Mouse (Mus musculus) CH12.LX (cell line): Measurements from ENCODE around the gene Krt28. TPM values are rescaled to one million over a fixed set of nuclear protein-coding genes. Genes with fewer than 3 reads are reported as not detected.
A peak's percentile ranks its signal among the peaks of the same experiment; 100 is the strongest.

Source experiments
- DNase-seq: peaks from one replicate; pipeline ENCODE4 v3.0.0-alpha.2; 2013; ENCODE audit errors: extremely low read depth
- H3K27ac ChIP-seq: 2 replicates; pipeline ENCODE4 v1.5.1; 2012; ENCODE audit warnings: low read depth, mild to moderate bottlenecking, control low read depth, moderate library complexity; ENCODE audit not compliant: insufficient read depth
- H3K27me3 ChIP-seq: replicated peaks from 2 replicates; pipeline ENCODE3; 2012; ENCODE audit warnings: inconsistent platforms
- H3K36me3 ChIP-seq, 2 experiments: replicated peaks in 1 of 2; 2 replicates each; pipeline versions ENCODE3 to v1.6.1; 2012; ENCODE audit warnings: inconsistent platforms in 1 of 2, low read length in 1 of 2, mild to moderate bottlenecking in 1 of 2, mixed read lengths in 1 of 2, moderate library complexity in 1 of 2; ENCODE audit not compliant: control insufficient read depth in 1 of 2, insufficient read depth in 1 of 2
- H3K4me1 ChIP-seq, 2 experiments: 2 replicates each; pipeline ENCODE4 v1.6.1; 2012; ENCODE audit warnings: inconsistent platforms in 1 of 2, moderate library complexity in 1 of 2; ENCODE audit not compliant: insufficient read depth in 2 of 2, control insufficient read depth in 1 of 2
- H3K4me2 ChIP-seq: 2 replicates; pipeline ENCODE4 v1.6.1; 2012; ENCODE audit warnings: low read depth, mild to moderate bottlenecking, control low read depth; ENCODE audit not compliant: poor library complexity, insufficient read depth, severe bottlenecking
- H3K4me3 ChIP-seq, 3 experiments: fragments of 150-350 bp in 1 of 3; sonication (generic) in 1 of 3; replicated peaks in 1 of 3; 2 replicates each; pipeline versions ENCODE3 to v1.5.1; 2011 to 2012; ENCODE audit warnings: low read depth in 2 of 3, low read length in 2 of 3, mild to moderate bottlenecking in 2 of 3, moderate library complexity in 2 of 3, control low read depth in 1 of 3, improper control_type of control experiment in 1 of 3, inconsistent platforms in 1 of 3, mixed read lengths in 1 of 3; ENCODE audit not compliant: poor library complexity in 1 of 3
- H3K79me2 ChIP-seq: replicated peaks from 2 replicates; pipeline ENCODE4 v1.6.1; 2012; ENCODE audit warnings: mild to moderate bottlenecking, moderate library complexity; ENCODE audit not compliant: control insufficient read depth, poor library complexity, insufficient read depth, severe bottlenecking; ENCODE audit errors: extremely low read depth
- H3K9ac ChIP-seq: 2 replicates; pipeline ENCODE4 v1.6.1; 2012; ENCODE audit warnings: low read depth, mild to moderate bottlenecking, control low read depth, moderate library complexity; ENCODE audit not compliant: insufficient read depth
- H3K9me3 ChIP-seq: replicated peaks from 2 replicates; pipeline ENCODE3; 2012; ENCODE audit warnings: low read length, inconsistent platforms, mixed read lengths
- BHLHE40 ChIP-seq: IDR thresholded peaks from 2 replicates; pipeline ENCODE4 v1.6.1; 2011; ENCODE audit warnings: mild to moderate bottlenecking, low read depth, low read length, improper control_type of control experiment
- CHD1 ChIP-seq: IDR thresholded peaks from 2 replicates; pipeline ENCODE4 v1.6.1; 2012; ENCODE audit warnings: low read depth, low read length, improper control_type of control experiment, inconsistent platforms
- CTCF ChIP-seq, 2 experiments: IDR thresholded peaks in 1 of 2; conservative IDR thresholded peaks in 1 of 2; 2 replicates each; pipeline ENCODE4 v1.5.1; 2011 to 2012; ENCODE audit warnings: low read depth in 2 of 2, low read length in 2 of 2, improper control_type of control experiment in 1 of 2, inconsistent platforms in 1 of 2, mild to moderate bottlenecking in 1 of 2, moderate library complexity in 1 of 2
- E2F4 ChIP-seq: IDR thresholded peaks from 2 replicates; pipeline ENCODE4 v1.6.1; 2011; ENCODE audit warnings: low read depth, low read length, improper control_type of control experiment; ENCODE audit not compliant: insufficient replicate concordance
- ELF1 ChIP-seq: IDR thresholded peaks from 2 replicates; pipeline ENCODE4 v1.6.1; 2014; ENCODE audit warnings: low read depth, mild to moderate bottlenecking, inconsistent platforms, low read length, improper control_type of control experiment
- ETS1 ChIP-seq: conservative IDR thresholded peaks from 2 replicates; pipeline ENCODE4 v1.6.1; 2012; ENCODE audit warnings: low read depth, mild to moderate bottlenecking, inconsistent platforms, low read length, improper control_type of control experiment, moderate library complexity
- GABPA ChIP-seq: IDR thresholded peaks from 2 replicates; pipeline ENCODE4 v1.6.1; 2012; ENCODE audit warnings: low read depth, low read length, improper control_type of control experiment, inconsistent platforms; ENCODE audit not compliant: insufficient replicate concordance
- HCFC1 ChIP-seq: IDR thresholded peaks from 2 replicates; pipeline ENCODE4 v1.6.1; 2012; ENCODE audit warnings: low read depth, mild to moderate bottlenecking, inconsistent platforms, low read length, improper control_type of control experiment
- IRF4 ChIP-seq: IDR thresholded peaks from 2 replicates; pipeline ENCODE4 v1.6.1; 2014; ENCODE audit warnings: low read depth, mild to moderate bottlenecking, inconsistent platforms, low read length, improper control_type of control experiment
- JUN ChIP-seq: IDR thresholded peaks from 2 replicates; pipeline ENCODE4 v1.6.1; 2011; ENCODE audit warnings: low read depth, mild to moderate bottlenecking, low read length, improper control_type of control experiment, moderate library complexity; ENCODE audit not compliant: insufficient read depth
- MAFK ChIP-seq: IDR thresholded peaks from 2 replicates; pipeline ENCODE4 v1.6.1; 2011; ENCODE audit warnings: low read length, improper control_type of control experiment; ENCODE audit not compliant: insufficient replicate concordance
- MAX ChIP-seq: IDR thresholded peaks from 2 replicates; pipeline ENCODE4 v1.6.1; 2011; ENCODE audit warnings: low read length, improper control_type of control experiment
- MEF2A ChIP-seq: IDR thresholded peaks from 2 replicates; pipeline ENCODE4 v1.6.1; 2014; ENCODE audit warnings: low read depth, mild to moderate bottlenecking, inconsistent platforms, low read length, improper control_type of control experiment, borderline replicate concordance
- MYC ChIP-seq: IDR thresholded peaks from 2 replicates; pipeline ENCODE4 v1.6.1; 2011; ENCODE audit warnings: low read depth, mild to moderate bottlenecking, improper control_type of control experiment, low read length
- NELFE ChIP-seq: IDR thresholded peaks from 2 replicates; pipeline ENCODE4 v1.6.1; 2011; ENCODE audit warnings: low read depth, low read length, improper control_type of control experiment
- NRF1 ChIP-seq: IDR thresholded peaks from 2 replicates; pipeline ENCODE4 v1.6.1; 2014; ENCODE audit warnings: low read depth, mild to moderate bottlenecking, inconsistent platforms, low read length, improper control_type of control experiment, moderate library complexity
- PAX5 ChIP-seq: IDR thresholded peaks from 2 replicates; pipeline ENCODE4 v1.6.1; 2012; ENCODE audit warnings: low read length, inconsistent platforms, mixed read lengths
- POLR2A ChIP-seq: IDR thresholded peaks from 2 replicates; pipeline ENCODE4 v1.6.1; 2011; ENCODE audit warnings: low read depth, mild to moderate bottlenecking, improper control_type of control experiment, low read length
- RCOR1 ChIP-seq: conservative IDR thresholded peaks from 2 replicates; pipeline ENCODE4 v1.6.1; 2012; ENCODE audit warnings: low read depth, mild to moderate bottlenecking, inconsistent platforms, low read length, improper control_type of control experiment
- SIN3A ChIP-seq: IDR thresholded peaks from 2 replicates; pipeline ENCODE4 v1.6.1; 2012; ENCODE audit warnings: low read length, improper control_type of control experiment, inconsistent platforms
- SMC3 ChIP-seq: IDR thresholded peaks from 2 replicates; pipeline ENCODE4 v1.6.1; 2011; ENCODE audit warnings: low read depth, low read length, improper control_type of control experiment
- TBP ChIP-seq: conservative IDR thresholded peaks from 2 replicates; pipeline ENCODE4 v1.6.1; 2011; ENCODE audit warnings: low read depth, low read length, improper control_type of control experiment
- TCF12 ChIP-seq: IDR thresholded peaks from 2 replicates; pipeline ENCODE4 v1.6.1; 2014; ENCODE audit warnings: low read depth, mild to moderate bottlenecking, inconsistent platforms, low read length, improper control_type of control experiment
- USF2 ChIP-seq: conservative IDR thresholded peaks from 2 replicates; pipeline ENCODE4 v1.6.1; 2011; ENCODE audit warnings: low read depth, low read length, improper control_type of control experiment
- ZC3H11A ChIP-seq: IDR thresholded peaks from 2 replicates; pipeline ENCODE4 v1.6.1; 2012; ENCODE audit warnings: low read depth, mild to moderate bottlenecking, inconsistent platforms, low read length, improper control_type of control experiment
- ZKSCAN1 ChIP-seq: IDR thresholded peaks from 2 replicates; pipeline ENCODE4 v1.6.1; 2012; ENCODE audit warnings: low read depth, inconsistent platforms, low read length, improper control_type of control experiment, borderline replicate concordance
- ZNF384 ChIP-seq: IDR thresholded peaks from 2 replicates; pipeline ENCODE4 v1.6.1; 2012; ENCODE audit warnings: low read depth, low read length, improper control_type of control experiment, inconsistent platforms
- dilution Hi-C: fragments of 300-500 bp; cut with MboI; formaldehyde crosslinking; loops from 2 replicates; pipeline ENCODE4 v1.14.3; 2020; ENCODE audit warnings: low sequenced_read_pairs; ENCODE audit not compliant: extremely low pct_unique_long_range_greater_than_20kb, extremely low pct_ligation_motif_present
- in situ Hi-C: fragments of 300-500 bp; cut with MboI; formaldehyde crosslinking; loops from 3 replicates; pipeline ENCODE4 v1.14.3; 2019; ENCODE audit warnings: low sequenced_read_pairs, low pct_ligation_motif_present, low pct_unique_long_range_greater_than_20kb, mixed read lengths
- polyA plus RNA-seq: library from polyadenylated mRNA; unstranded; fragments of >175 nt; gene quantifications from 2 replicates; pipeline ENCODE4 v1.2.1, GENCODE M21; 2012; ENCODE audit warnings: low read depth; ENCODE audit not compliant: insufficient read length
- total RNA-seq, 2 experiments: library from RNA; depleted of rRNA; stranded (reverse); fragments of 300-350 nt in 1 of 2; fragments of >200 nt in 1 of 2; gene quantifications; 2 replicates each; pipeline ENCODE4 v1.2.3; 2012 to 2014

Gene Krt28
- total and polyA plus RNA-seq, 3 experiments = 0.13 to 0.14 TPM; not detected in 1

DNA sequence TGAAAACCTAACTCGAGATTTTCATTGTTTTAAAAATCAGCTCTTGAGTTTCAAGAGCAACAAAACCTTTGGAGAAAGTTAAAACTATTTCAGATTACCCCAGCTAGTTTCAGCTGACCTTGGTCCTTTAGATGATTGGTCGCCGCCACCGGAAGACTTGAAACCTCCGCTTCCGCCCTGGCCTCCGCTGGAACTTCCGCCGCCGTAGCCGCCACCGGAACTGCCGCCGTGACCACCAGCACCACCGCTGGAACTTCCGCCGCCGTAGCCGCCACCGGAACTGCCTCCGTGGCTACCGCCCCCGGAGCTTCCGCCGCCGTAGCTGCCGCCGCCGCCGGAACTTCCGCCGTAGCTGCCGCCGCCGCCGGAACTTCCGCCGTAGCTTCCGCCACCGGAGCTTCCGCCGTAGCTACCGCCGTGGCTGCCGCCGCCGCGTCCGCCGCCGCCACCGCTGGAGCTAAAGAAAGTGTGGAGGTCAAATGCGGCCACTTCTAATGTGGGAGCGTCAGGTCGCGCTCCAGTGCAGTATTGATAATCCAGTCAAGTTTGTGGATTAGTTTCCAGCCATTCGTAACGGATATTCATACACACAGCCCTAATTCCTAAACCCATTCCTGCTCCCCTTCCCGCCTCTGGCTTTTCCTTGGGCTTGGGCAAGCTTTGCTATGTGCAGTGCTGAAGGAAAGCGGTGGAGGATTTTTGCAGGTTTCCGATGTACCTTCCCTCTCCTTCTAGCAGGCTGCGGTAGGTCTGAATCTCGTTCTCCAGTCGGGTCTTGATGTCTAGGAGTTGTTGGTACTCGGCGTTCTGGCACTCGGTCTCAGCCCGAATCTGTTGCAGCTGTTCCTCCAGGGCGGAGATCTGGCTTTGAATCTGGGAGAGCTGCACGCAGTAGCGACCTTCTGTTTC lies 11.4 kb upstream of the Krt28 start (continued):
- peak; percentile 41 for TF ChIP-seq NRF1
- TF ChIP-seq GABPA = no peak; the same call in 1 of the 2 replicates
- TF ChIP-seq CTCF (conservative IDR thresholded peaks at IDR 0.05 in 1 of 2, IDR thresholded peaks at IDR 0.05 in 1 of 2; ENCODE audit: low read depth in 2 of 2, low read length in 2 of 2) = no peak
- TF ChIP-seq MAX = no peak
- no peak for TF ChIP-seq MAFK
- no peak for TF ChIP-seq ZNF384
- peak; percentile 88 for TF ChIP-seq NELFE
- TF ChIP-seq MYC = no peak
- peak; percentile 52; the same call in 1 of the 2 replicates for TF ChIP-seq IRF4
- no peak for TF ChIP-seq BHLHE40

- H3K27ac ChIP-seq = no peak overlapping the region
- peaks cover 12% of the 10 kb centered on the region for H3K27me3 ChIP-seq
- H3K9me3 ChIP-seq = no peaks in the 10 kb centered on the region
- in situ Hi-C loops = loop anchor here (25.0 kb wide), 1 partner anchor 908 kb away; no protein-coding TSS in a partner anchor
- H3K79me2 ChIP-seq = no peaks in the 10 kb centered on the region
- no peak overlapping the region for H3K4me3 ChIP-seq
- dilution Hi-C loops = no loop called here
- peak; percentile 91 for DNase-seq
- no peak for TF ChIP-seq NRF1
- TF ChIP-seq IRF4 = 0 out of 2 replicates have a peak, but pooled peaks have one; percentile 56
- TF ChIP-seq RCOR1 = no peak
- TF ChIP-seq POLR2A = no peak
- TF ChIP-seq E2F4 = no peak
- TF ChIP-seq BHLHE40 = no peak
- no peak for TF ChIP-seq ELF1
- peak; percentile 70 for TF ChIP-seq ZC3H11A
- no peak for TF ChIP-seq JUN
- peak; percentile 94 for TF ChIP-seq SMC3
- no peak for TF ChIP-seq ETS1
- no peak for TF ChIP-seq MEF2A
- no peak for TF ChIP-seq ZKSCAN1
- TF ChIP-seq MAFK = no peak
- 0 out of 2 replicates have a peak, but pooled peaks have one; percentile 23 for TF ChIP-seq MAX
- TF ChIP-seq MYC = peak; percentile 44; the same call in 1 of the 2 replicates
- TF ChIP-seq PAX5 = no peak
- TF ChIP-seq CHD1 = no peak
- TF ChIP-seq CTCF (conservative IDR thresholded peaks at IDR 0.05 in 1 of 2, IDR thresholded peaks at IDR 0.05 in 1 of 2; ENCODE audit: low read depth in 2 of 2, low read length in 2 of 2) = peak; percentile 95 to 99
- TF ChIP-seq TCF12 = no peak
- no peak; the same call in 1 of the 2 replicates for TF ChIP-seq ZNF384
- TF ChIP-seq HCFC1 = no peak
- no peak for TF ChIP-seq SIN3A
- no peak; the same call in 1 of the 2 replicates for TF ChIP-seq NELFE
- 0 out of 2 replicates have a peak, but pooled peaks have one; percentile 5 for TF ChIP-seq TBP
- TF ChIP-seq USF2 = no peak
- TF ChIP-seq GABPA = no peak
- peaks cover 0 to 2% of the 10 kb centered on the region in 2 experiments for H3K36me3 ChIP-seq
- no peak overlapping the region for H3K9ac ChIP-seq
- H3K4me1 ChIP-seq = peaks cover 12 to 14% of the 10 kb centered on the region in 2 experiments
- H3K4me2 ChIP-seq = no peak overlapping the region
Observed at GRCm38 (mm10) chr11:99379568-99379967, 4.9 kb upstream of the Krt28 start.
